Mouse (Mus musculus) adipocyte (in vitro differentiated cells): ENCODE measurements around the gene Lefty2.
"Not testable (repeated sequence)": the region's sequence is repeated elsewhere in the genome, so short reads cannot be mapped to it uniquely, and the experiment has no call there.

Experiments used
- DNase-seq: peaks from one replicate; pipeline ENCODE4 v3.0.0-alpha.2; 2016; ENCODE audit warnings: low spot score

The Lefty2 gene

GRCm38 (mm10) chr1:180894088-180894987, 1.4 kb downstream of the Lefty2 start:
- not testable (repeated sequence) for DNase-seq

- DNase-seq = peak; percentile 80
Observed at GRCm38 (mm10) chr1:180901107-180901506, 8.2 kb downstream of the Lefty2 start.

GRCm38 (mm10) chr1:180902915-180903314, 10.0 kb downstream of the Lefty2 start:
- no peak for DNase-seq

- no peak for DNase-seq
Observed at GRCm38 (mm10) chr1:180903666-180904038, 10.7 kb downstream of the Lefty2 start.

- peak; percentile 94 for DNase-seq
Observed at GRCm38 (mm10) chr1:180904039-180904814, 11.3 kb downstream of the Lefty2 start, which contains the start of gene Pycr2. Pycr2 (plus strand) TSS chr1:180904293.

GRCm38 (mm10) chr1:180904815-180905080, 11.8 kb downstream of the Lefty2 start:
- no peak for DNase-seq

- no peak for DNase-seq
Observed at GRCm38 (mm10) chr1:180905307-180905706, 12.4 kb downstream of the Lefty2 start.

- DNase-seq = no peak
Observed at GRCm38 (mm10) chr1:180905876-180906275, 13.0 kb downstream of the Lefty2 start.

- DNase-seq = no peak
Observed at GRCm38 (mm10) chr1:180906461-180907147, 13.7 kb downstream of the Lefty2 start.

GRCm38 (mm10) chr1:180911138-180911537, 18.2 kb downstream of the Lefty2 start:
- no peak for DNase-seq

GRCm38 (mm10) chr1:180911653-180912287, 18.9 kb downstream of the Lefty2 start:
- no peak for DNase-seq

- no peak for DNase-seq
Observed at GRCm38 (mm10) chr1:180912792-180913191, 19.9 kb downstream of the Lefty2 start.

GRCm38 (mm10) chr1:180913797-180914196, 20.9 kb downstream of the Lefty2 start:
- DNase-seq = no peak

GRCm38 (mm10) chr1:180916425-180916824, 23.5 kb downstream of the Lefty2 start:
- no peak for DNase-seq

- no peak for DNase-seq
Observed at GRCm38 (mm10) chr1:180917053-180917452, 24.1 kb downstream of the Lefty2 start.

- no peak for DNase-seq
Observed at GRCm38 (mm10) chr1:180919686-180920085, 26.8 kb downstream of the Lefty2 start.

GRCm38 (mm10) chr1:180922273-180923048, 29.6 kb downstream of the Lefty2 start:
- DNase-seq = no peak

GRCm38 (mm10) chr1:180924737-180925136, 31.8 kb downstream of the Lefty2 start:
- no peak for DNase-seq

- DNase-seq = no peak
Observed at GRCm38 (mm10) chr1:180926286-180926685, 33.4 kb downstream of the Lefty2 start.

- DNase-seq = no peak
Observed at GRCm38 (mm10) chr1:180929599-180929998, 36.7 kb downstream of the Lefty2 start.

- no peak for DNase-seq
Observed at GRCm38 (mm10) chr1:180931106-180931505, 38.2 kb downstream of the Lefty2 start.
